Mouse (Mus musculus) yolk sac, embryonic 10.5 days (tissue): ENCODE data around the gene Lhx1.

Source experiments
- DNase-seq: peaks from one replicate; pipeline ENCODE4 v3.0.0-alpha.2; 2017; ENCODE audit warnings: low spot score

Gene Lhx1

DNA sequence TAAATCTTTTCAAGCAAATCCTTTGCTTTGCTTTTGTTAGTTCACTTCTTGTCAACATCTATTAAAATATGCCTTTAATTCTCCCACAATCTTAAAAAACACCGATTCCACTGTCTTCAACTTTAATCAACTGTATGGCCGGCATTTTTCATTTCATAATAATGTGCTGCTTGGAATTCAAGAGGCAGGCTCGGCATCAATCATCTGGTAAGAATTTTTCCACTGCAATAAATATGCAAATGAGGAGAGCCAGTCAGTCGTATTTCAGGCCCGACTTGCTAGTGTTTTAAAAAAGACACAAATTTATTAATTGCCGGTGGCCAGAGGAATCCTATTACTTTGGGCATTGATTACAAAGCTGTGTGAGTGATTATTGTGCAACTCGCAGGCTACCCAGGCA, 43.7 kb downstream of the Lhx1 start:
- DNase-seq: no peak

- DNase-seq: no peak
These were observed 44.9 kb downstream of the Lhx1 start for GRCm38 (mm10) chr11:84480451-84480850.

DNA sequence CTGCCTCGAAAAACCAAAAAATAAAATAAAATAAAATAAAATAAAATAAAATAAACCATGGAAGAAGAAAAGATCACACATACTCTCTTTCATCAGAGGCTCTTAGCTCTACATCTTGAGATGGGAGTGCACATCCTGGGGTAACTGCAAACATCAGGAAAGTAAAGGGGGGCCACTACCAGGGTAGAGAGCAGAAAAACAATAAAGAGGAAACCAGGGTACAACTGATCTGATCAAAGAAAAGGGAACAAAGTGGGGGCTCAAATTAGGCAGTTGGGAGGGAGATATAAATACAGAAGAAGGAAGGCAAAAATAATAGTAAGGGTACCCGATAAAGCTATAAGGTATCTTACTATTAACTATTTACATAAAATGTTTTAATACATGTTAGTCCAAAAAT, 48.7 kb downstream of the Lhx1 start:
- DNase-seq: no peak

DNA sequence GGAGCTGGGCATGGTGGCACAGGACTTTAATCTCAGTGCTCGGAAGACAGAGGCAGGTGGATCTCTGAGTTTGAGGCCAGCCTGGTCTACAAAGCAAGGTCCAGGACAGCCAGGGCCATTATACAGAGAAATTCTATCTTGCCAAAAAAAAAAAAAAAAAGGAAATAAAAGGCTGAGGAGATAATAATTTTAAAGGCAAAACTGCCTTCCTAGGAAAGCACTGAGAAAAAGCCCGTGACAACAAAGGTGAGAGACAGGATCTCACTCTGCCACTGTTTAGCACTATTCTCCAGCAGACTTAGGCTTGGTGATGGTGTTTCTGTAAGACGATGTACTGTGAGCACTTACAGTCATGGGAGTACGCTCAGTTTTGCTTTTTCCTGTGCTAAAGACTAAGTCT, 49.3 kb downstream of the Lhx1 start:
- DNase-seq: no peak

DNA sequence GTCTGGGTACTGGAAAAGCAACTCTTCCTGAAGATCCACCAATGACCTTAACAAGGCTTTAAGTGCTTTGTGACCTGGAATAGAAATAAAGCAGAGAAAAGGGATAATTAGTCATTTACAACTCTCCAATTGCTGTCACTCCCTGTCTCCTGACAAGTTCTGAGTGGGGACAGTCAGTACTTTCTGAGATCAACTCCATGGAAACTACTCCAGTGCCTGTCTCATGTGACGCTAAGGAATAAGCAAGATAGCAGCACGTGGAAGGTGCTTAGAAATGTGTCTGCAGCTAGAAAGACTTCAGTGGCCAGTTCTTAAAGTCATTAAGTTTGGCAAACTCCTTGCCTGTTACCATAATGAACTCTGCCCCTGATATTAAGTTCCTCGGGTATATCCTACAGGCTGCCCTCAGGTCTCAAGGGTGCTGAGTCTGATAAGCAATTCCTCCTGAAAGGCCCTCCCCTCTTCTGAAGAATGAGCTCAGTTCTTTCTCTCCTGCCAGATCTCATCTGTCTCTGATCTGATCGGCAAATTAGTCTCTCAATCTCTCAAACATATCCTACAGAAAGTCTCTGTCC, 52.2 kb downstream of the Lhx1 start:
- no peak for DNase-seq
